ENCODE assay signal across 8 mouse cellular contexts in the genomic region with DNA sequence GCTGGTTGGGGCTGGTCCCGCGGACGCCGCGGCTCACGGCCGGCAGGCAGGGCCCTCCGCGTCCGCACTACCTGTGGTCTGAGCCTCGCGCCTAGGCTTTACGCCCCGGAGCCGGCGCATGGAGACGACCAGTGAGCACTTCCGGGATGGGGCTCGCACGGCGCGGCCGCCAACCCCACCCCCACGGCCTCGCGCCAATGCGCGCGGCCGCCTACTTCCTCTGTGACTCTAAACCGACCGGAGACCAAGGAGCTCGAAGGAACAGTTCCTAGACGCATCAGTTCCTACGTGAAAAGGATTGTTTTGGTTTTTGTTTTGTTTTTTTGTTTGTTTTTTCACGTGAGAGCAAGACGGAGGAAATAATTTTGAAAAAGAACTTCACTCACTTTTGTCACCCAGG. TPM values are rescaled to one million over a fixed set of nuclear protein-coding genes. Genes with fewer than 3 reads are reported as not detected.
DNase-seq lines count a peak whose midpoint lies in the region; ATAC-seq and TF ChIP-seq lines count a peak whose summit lies in the region.

Gene Dnajc2, minus strand, starts transcription at position 199 of the 400 bp plus-strand sequence.
Gene Psmc2, plus strand, starts transcription at position 231 of the 400 bp plus-strand sequence.

- TF ChIP-seq CTCF in cortical plate, adult 2 months (IDR thresholded peaks at IDR 0.05; ENCODE audit: extremely low read depth, insufficient read depth, low read length), result no peak

- peak within 1 kb of the TSS; percentile 93 for H3K4me3 ChIP-seq in cortical plate, adult 2 months (ENCODE audit: insufficient read depth, low read length)
- H3K4me3 ChIP-seq in megakaryocyte, embryonic 14.5 days (replicated peaks), result peak within 1 kb of the TSS; percentile 99

- no peaks in the 10 kb centered on the region for H3K27me3 ChIP-seq in megakaryocyte, embryonic 14.5 days (replicated peaks)

- peak; percentile 83 for ATAC-seq in activated CD4-positive, CD25-positive, alpha-beta regulatory T cell, adult 4 months

- peaks cover 7% of the 10 kb centered on the region for H3K4me1 ChIP-seq in cortical plate, adult 2 months (ENCODE audit: control insufficient read depth, insufficient read depth, low read length)
- H3K4me1 ChIP-seq in megakaryocyte, embryonic 14.5 days, result peaks cover 30% of the 10 kb centered on the region

- DNase-seq in gastrocnemius, adult 8-10 months (ENCODE audit: low spot score in 2 of 2), result peak; percentile 82 to 88
- DNase-seq in hindlimb bud, embryonic 11.5 days (ENCODE audit: extremely low spot score, low read depth, low spot score), result peak; percentile 56
- peak; percentile 77 to 90 for DNase-seq in left cerebral cortex, adult 8-10 months (ENCODE audit: low spot score in 2 of 2)
- peak; percentile 95 for DNase-seq in right cerebral cortex, postnatal 10 days (ENCODE audit: low spot score in 2 of 2)
- DNase-seq in urinary bladder, postnatal 25 days (ENCODE audit: low spot score), result peak; percentile 85

- peak within 1 kb of the TSS; percentile 84; the same call in 1 of the 2 replicates for H3K27ac ChIP-seq in cortical plate, adult 2 months (ENCODE audit: insufficient read depth, low read length)

- H3K36me3 ChIP-seq in megakaryocyte, embryonic 14.5 days (replicated peaks; ENCODE audit: low read length), result peaks cover 47% of the 10 kb centered on the region

- H3K9me3 ChIP-seq in megakaryocyte, embryonic 14.5 days, result no peaks in the 10 kb centered on the region

- peak; percentile 38; the same call in 1 of the 2 replicates for TF ChIP-seq POLR2A in cortical plate, adult 2 months (IDR thresholded peaks at IDR 0.05; ENCODE audit: extremely low read depth, insufficient read depth, low read length)

RNA-seq across cellular contexts. Expression of gene Dnajc2, which starts in this region (rescaled TPM):
- polyA plus RNA-seq in activated CD4-positive, CD25-positive, alpha-beta regulatory T cell, adult 4 months (2017; shearing (Covaris generic)), result 10 to 100 TPM; 44.5 to 47.0 TPM
- polyA plus RNA-seq in cortical plate, adult 2 months (2012; rRNA removed), result 21.2 and 21.3 TPM in 2 replicates
- total RNA-seq in gastrocnemius, adult 8-10 months (2022), result 10 to 100 TPM; 22.9 to 25.1 (median 23.8) TPM
- 10 to 100 TPM; 33.9 to 37.9 (median 37.5) TPM for total RNA-seq in left cerebral cortex, adult 8-10 months (2022)
- polyA plus RNA-seq in megakaryocyte, embryonic 14.5 days (2012; ENCODE audit: insufficient read depth, low replicate concordance), result 26.1 and 38.7 TPM in 2 replicates

RNA-seq across cellular contexts. Expression of gene Psmc2, which starts in this region (rescaled TPM):
- polyA plus RNA-seq in activated CD4-positive, CD25-positive, alpha-beta regulatory T cell, adult 4 months (2017; shearing (Covaris generic)), result 100 to 1,000 TPM; 141 to 161 TPM
- 92.2 and 93.8 TPM in 2 replicates for polyA plus RNA-seq in cortical plate, adult 2 months (2012; rRNA removed)
- total RNA-seq in gastrocnemius, adult 8-10 months (2022), result 100 to 1,000 TPM; 117 to 131 (median 125) TPM
- total RNA-seq in left cerebral cortex, adult 8-10 months (2022), result 100 to 1,000 TPM; 116 to 122 (median 118) TPM
- polyA plus RNA-seq in megakaryocyte, embryonic 14.5 days (2012; ENCODE audit: insufficient read depth, low replicate concordance), result 9.0 TPM in 1 of 2 replicates, not detected in the other

Comparison
In these comparisons a context has a peak if more than half of its experiments do, and no peak if none do; other contexts are left out.
1. Peak in every context shown above with its lines: DNase-seq, ATAC-seq, H3K4me3 ChIP-seq and H3K27ac ChIP-seq.